Mouse (Mus musculus) cortical plate, adult 2 months (tissue): ENCODE results near the gene Kif16b. TPM values are rescaled to one million over a fixed set of nuclear protein-coding genes. Genes with fewer than 3 reads are reported as not detected.

Source experiments
- H3K27ac ChIP-seq: fragments of 200-500 bp; 2 replicates; pipeline ENCODE4 v1.5.1; 2012; ENCODE audit warnings: low read length, control low read depth, inconsistent platforms; ENCODE audit not compliant: insufficient read depth
- H3K4me1 ChIP-seq: fragments of 200-500 bp; 2 replicates; pipeline ENCODE4 v1.6.1; 2011; ENCODE audit warnings: low read length; ENCODE audit not compliant: control insufficient read depth, insufficient read depth
- H3K4me3 ChIP-seq: fragments of 200-500 bp; 2 replicates; pipeline ENCODE4 v1.5.1; 2011; ENCODE audit warnings: mild to moderate bottlenecking, low read length, control low read depth; ENCODE audit not compliant: insufficient read depth
- CTCF ChIP-seq: fragments of 200-500 bp; IDR thresholded peaks from 2 replicates; pipeline ENCODE4 v1.5.1; 2011; ENCODE audit warnings: mild to moderate bottlenecking, control low read depth, low read length; ENCODE audit not compliant: insufficient read depth; ENCODE audit errors: extremely low read depth
- POLR2A ChIP-seq: fragments of 200-500 bp; IDR thresholded peaks from 2 replicates; pipeline ENCODE4 v1.6.1; 2011; ENCODE audit warnings: mild to moderate bottlenecking, low read length, control low read depth; ENCODE audit not compliant: insufficient read depth; ENCODE audit errors: extremely low read depth
- polyA plus RNA-seq: library from polyadenylated mRNA; depleted of rRNA; stranded (reverse); fragments of >200 nt; gene quantifications from 2 replicates; pipeline ENCODE4 v1.2.3, GENCODE M21; 2012; rRNA removed

Gene Kif16b
- polyA plus RNA-seq: 8.1 and 9.7 TPM in 2 replicates

DNA sequence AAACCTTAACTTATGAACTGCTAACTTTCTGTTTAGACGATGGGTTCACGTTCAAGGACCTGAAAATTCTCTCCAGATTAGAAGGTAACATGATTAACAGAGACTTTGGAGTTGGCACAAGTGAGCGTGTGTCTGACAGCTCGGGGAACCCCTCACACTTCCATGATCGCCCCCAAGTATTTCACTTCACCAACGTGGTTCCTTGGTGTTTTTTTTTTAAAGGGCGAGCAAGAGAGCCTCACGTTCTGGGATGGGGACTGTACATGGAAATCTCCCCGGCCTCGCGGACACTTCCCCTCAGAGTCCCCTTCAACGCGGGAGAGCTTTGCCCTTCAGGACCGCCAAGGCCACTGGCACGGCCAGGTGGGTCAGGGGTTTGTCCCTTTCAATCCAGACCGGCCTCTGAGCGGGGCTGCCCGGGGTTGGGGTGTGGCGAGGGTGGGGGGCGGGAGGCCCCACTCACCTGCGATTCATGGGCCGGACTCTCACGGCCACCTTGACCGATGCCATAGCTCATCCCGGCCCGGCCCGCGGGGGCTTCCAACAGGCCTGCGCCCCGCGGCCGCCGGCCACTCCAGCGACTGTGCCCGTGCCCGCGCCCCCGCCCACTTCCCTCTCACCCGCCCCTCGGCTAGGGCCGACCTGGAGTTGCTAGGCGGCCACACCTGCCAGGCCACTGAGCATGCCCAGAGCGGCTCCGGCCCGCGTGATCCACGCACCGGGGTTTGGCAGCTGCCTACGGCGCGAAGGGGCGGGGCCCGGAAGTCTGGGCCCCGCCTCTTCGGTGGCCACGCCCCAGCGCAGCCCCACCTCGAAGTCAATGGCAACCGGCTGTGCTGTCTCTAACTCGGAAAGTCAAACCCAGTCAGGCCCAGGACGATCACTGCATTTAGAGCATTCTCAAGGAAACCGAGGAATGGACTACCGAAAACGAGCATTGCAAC lies at the start of gene Kif16b:
Gene Kif16b (minus strand): TSS at position 670 of the 944 bp plus-strand sequence.
- Histone ChIP-seq H3K27ac (no peak within 1 kb of the TSS), H3K4me3 (peak within 1 kb of the TSS; percentile 56), H3K4me1 (peaks cover 5% of the 10 kb centered on the region)
- 0 out of 2 replicates have a peak, but pooled peaks have one; percentile 37 for TF ChIP-seq POLR2A
- TF ChIP-seq CTCF: no peak

DNA sequence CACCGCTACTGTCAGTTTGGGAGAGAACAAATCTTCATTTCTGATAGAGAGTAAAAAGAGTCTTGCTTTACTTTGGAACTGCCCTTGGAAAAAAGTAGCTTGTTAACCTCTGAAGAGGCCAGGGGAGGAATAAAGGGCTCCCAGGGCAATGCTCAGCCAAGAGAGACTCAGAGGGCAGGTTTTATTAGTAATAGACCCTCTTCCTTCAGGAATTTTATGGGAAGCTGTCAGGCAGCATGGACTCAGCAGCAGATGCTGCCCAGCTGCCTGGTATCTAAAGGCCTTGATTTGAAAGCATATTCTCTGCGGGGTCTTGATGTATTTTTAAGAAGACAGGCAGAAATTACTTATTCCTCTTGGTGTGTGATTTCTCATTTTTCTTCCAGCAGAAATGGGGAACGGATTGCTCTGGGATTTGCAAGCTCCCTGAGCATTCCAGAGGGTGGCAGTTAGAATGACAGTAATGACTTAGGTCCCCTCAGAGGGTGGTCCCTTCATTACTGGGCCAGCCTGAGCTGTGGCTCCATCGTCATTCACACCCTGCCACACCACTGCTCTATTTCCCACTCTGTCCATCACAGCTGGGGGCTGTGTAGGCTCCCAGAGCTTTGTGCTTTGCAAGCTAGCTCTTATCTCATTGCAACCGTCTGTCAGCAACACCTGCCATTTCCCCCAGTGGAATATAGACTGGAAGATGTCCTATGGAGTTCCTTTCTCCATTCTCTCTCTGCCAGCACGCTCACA lies 39.7 kb upstream of the Kif16b start:
- no peak overlapping the region for H3K4me3 ChIP-seq
- no peaks in the 10 kb centered on the region for H3K4me1 ChIP-seq
- no peak overlapping the region for H3K27ac ChIP-seq
- TF ChIP-seq POLR2A: no peak
- no peak for TF ChIP-seq CTCF

DNA sequence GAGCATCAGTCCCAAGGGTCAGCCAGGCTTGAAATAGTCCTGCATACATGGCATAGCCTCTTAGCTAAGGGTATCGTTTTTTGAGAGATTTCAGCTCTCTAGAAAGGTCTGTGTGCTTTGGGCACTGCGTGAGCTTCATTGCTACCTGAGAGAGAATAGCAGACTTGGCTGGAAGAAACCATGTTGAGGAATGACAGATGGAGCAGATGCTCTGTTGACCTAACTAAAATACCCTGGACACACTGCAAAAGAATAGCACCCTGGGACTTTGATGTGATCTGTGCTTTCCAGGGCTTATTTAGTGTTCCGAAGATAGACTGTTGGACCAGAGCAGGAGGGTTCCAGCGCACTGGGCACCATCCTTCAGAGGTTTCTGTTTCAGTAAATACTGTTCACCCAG lies 29.1 kb upstream of the Kif16b start:
- Histone ChIP-seq H3K4me3 (no peak overlapping the region), H3K4me1 (peaks cover 1% of the 10 kb centered on the region; the same call in 1 of the 2 replicates), H3K27ac (no peak overlapping the region)
- TF ChIP-seq CTCF: no peak
- TF ChIP-seq POLR2A: no peak

- Histone ChIP-seq H3K4me1 (peaks cover 1% of the 10 kb centered on the region; the same call in 1 of the 2 replicates), H3K27ac (no peak overlapping the region), H3K4me3 (no peak overlapping the region)
- TF ChIP-seq POLR2A (no peak), CTCF (no peak)
Measured at GRCm38 (mm10) chr2:142929226-142930112, 28.1 kb upstream of the Kif16b start.

GRCm38 (mm10) chr2:142910808-142911388 lies 9.6 kb upstream of the Kif16b start:
- Histone ChIP-seq H3K4me1 (no peaks in the 10 kb centered on the region), H3K27ac (no peak overlapping the region), H3K4me3 (no peak overlapping the region)
- TF ChIP-seq CTCF (no peak), POLR2A (no peak)

DNA sequence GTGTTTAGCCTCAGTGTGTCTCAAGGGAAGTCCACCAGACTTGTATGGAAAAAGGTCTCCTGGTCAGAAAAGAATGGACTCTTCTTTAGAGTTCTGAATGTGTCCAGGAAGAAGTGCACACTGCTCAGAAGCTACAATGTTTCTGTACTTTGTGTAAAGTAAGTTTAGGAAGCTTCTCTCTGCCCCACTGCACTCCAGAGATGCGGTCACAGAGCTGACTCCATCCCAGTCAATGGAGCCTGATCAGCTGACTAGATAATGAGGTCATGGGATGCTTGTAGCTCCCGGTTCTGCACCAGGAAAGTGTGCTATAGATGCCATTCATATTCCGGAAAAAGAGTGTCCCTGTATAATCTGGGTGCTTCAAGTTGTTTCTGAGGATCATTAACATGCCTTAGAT lies 7.9 kb upstream of the Kif16b start:
- TF ChIP-seq POLR2A (no peak), CTCF (no peak)
- Histone ChIP-seq H3K27ac (no peak overlapping the region), H3K4me1 (no peaks in the 10 kb centered on the region), H3K4me3 (no peak overlapping the region)

DNA sequence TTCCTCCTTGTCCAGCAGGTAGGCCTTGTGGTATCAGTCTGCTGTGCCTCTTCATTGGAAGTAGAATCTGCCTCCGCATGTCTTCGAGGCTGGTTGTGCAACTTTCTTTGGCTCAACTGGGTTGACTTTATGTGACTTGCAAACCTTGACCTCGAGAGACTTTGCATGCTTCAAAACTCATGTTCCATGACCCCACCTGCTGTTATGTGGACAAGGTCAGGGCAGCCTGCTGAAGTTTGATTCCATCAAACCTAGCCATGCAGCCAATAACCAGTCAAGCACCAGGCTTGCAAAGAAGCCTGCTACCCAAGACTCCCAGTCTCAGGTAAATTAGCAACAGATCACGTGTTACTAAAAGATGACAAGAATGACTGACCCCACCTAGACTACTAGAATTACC lies 5.7 kb upstream of the Kif16b start:
- Histone ChIP-seq H3K4me3 (no peak overlapping the region), H3K4me1 (peaks cover 2% of the 10 kb centered on the region; the same call in 1 of the 2 replicates), H3K27ac (no peak overlapping the region)
- TF ChIP-seq POLR2A: no peak
- TF ChIP-seq CTCF: no peak

- Histone ChIP-seq H3K4me1 (peaks cover 5% of the 10 kb centered on the region), H3K4me3 (peak overlapping the region; percentile 56), H3K27ac (peak overlapping the region; percentile 38; the same call in 1 of the 2 replicates)
- TF ChIP-seq CTCF (no peak), POLR2A (peak; percentile 43; the same call in 1 of the 2 replicates)
Measured at GRCm38 (mm10) chr2:142902905-142903895, 1.9 kb upstream of the Kif16b start.
